10 mouse cellular contexts compared by ENCODE assay signal in genomic region chr9:60166990-60167389, GRCm38 (mm10).
DNase-seq lines count a peak whose midpoint lies in the region; ATAC-seq and TF ChIP-seq lines count a peak whose summit lies in the region.
"Had no signal": no experiment of that assay in that cellular context is flagged by ENCODE, and none has a peak within 500 bp of the region (broad histone marks: within the 10 kb centered on the region; RNA-seq: fewer than 3 reads in every experiment).

No protein-coding gene starts in this region.

- no peaks in the 10 kb centered on the region for H3K4me1 ChIP-seq in ES-E14 (ENCODE audit: control insufficient read depth in 2 of 2, insufficient read depth in 2 of 2, low read length in 2 of 2, poor library complexity in 1 of 2)
- H3K4me1 ChIP-seq in limb, embryonic 11.5 days (ENCODE audit: control insufficient read depth, insufficient read depth, low read length), result 0 out of 2 replicates have a peak, but pooled peaks cover 3% of the 10 kb centered on the region
- no peaks in the 10 kb centered on the region for H3K4me1 ChIP-seq in forebrain, embryonic 15.5 days
- H3K4me1 ChIP-seq: forebrain, embryonic 12.5 days had no signal

- 73% methylated on average over 4 of the region's 4 CpGs for WGBS in limb, embryonic 11.5 days
- WGBS in forebrain, embryonic 15.5 days, result 75% methylated on average over 4 of the region's 4 CpGs

- no peak overlapping the region for H3K4me2 ChIP-seq in limb, embryonic 11.5 days (ENCODE audit: low read depth, severe bottlenecking)
- H3K4me2 ChIP-seq in forebrain, embryonic 15.5 days (replicated peaks), result no peak overlapping the region
- H3K4me2 ChIP-seq: forebrain, embryonic 12.5 days had no signal

- in situ Hi-C loops in ES-E14 (cut with MboI; ENCODE audit: low sequenced_read_pairs in 2 of 2, unreplicated experiment in 2 of 2), result no loop called here

- DNase-seq in left cerebral cortex, adult 18-20 months (ENCODE audit: low spot score in 2 of 2), result peak; percentile 15 to 23
- DNase-seq in left cerebral cortex, adult 11 months (ENCODE audit: low spot score), result no peak
- DNase-seq in ES-E14 (ENCODE audit: low read depth, low spot score), result peak; percentile 25
- DNase-seq in embryo, embryonic 10.5 days (ENCODE audit: low spot score), result peak; percentile 48
- DNase-seq in limb, embryonic 11.5 days (ENCODE audit: low spot score), result peak; percentile 58
- DNase-seq: thymus, adult 18-20 months had no signal

- H3K9ac ChIP-seq in ES-E14 (ENCODE audit: insufficient read depth, low read depth, low read length, poor library complexity, severe bottlenecking), result no peak overlapping the region
- H3K9ac ChIP-seq in limb, embryonic 11.5 days (ENCODE audit: low read length), result no peak overlapping the region
- no peak overlapping the region for H3K9ac ChIP-seq in forebrain, embryonic 15.5 days (replicated peaks)
- H3K9ac ChIP-seq: forebrain, embryonic 12.5 days had no signal

- no peak for ATAC-seq in limb, embryonic 11.5 days (ENCODE audit: insufficient number of reproducible peaks, low FRiP score, low TSS enrichment, low read depth)
- no peak for ATAC-seq in megakaryocyte-erythroid progenitor cell, adult 5-6 weeks (replicated peaks; ENCODE audit: low FRiP score, low TSS enrichment, poor library complexity, severe bottlenecking)
- ATAC-seq in monocyte, adult 5-6 weeks (replicated peaks; ENCODE audit: insufficient number of reproducible peaks, low FRiP score, low TSS enrichment, poor library complexity, severe bottlenecking), result no peak
- no peak for ATAC-seq in forebrain, embryonic 15.5 days (replicated peaks)

- H3K27me3 ChIP-seq in limb, embryonic 11.5 days (ENCODE audit: control insufficient read depth, insufficient read depth, low read length), result no peaks in the 10 kb centered on the region
- H3K27me3 ChIP-seq in forebrain, embryonic 15.5 days, result no peaks in the 10 kb centered on the region
- H3K27me3 ChIP-seq: forebrain, embryonic 12.5 days had no signal

- no peak overlapping the region for H3K4me3 ChIP-seq in ES-E14 (ENCODE audit: insufficient read depth in 1 of 2, low read depth in 1 of 2, low read length in 2 of 2, poor library complexity in 1 of 2, severe bottlenecking in 1 of 2)
- no peak overlapping the region for H3K4me3 ChIP-seq in limb, embryonic 11.5 days (ENCODE audit: low read depth, low read length)
- no peak overlapping the region for H3K4me3 ChIP-seq in forebrain, embryonic 15.5 days
- H3K4me3 ChIP-seq: forebrain, embryonic 12.5 days had no signal

- H3K36me3 ChIP-seq in ES-E14 (ENCODE audit: control insufficient read depth, insufficient read depth, low read length, poor library complexity, severe bottlenecking), result no peaks in the 10 kb centered on the region
- H3K36me3 ChIP-seq in limb, embryonic 11.5 days (ENCODE audit: control insufficient read depth, insufficient read depth, low read length), result no peaks in the 10 kb centered on the region
- no peaks in the 10 kb centered on the region for H3K36me3 ChIP-seq in forebrain, embryonic 15.5 days
- H3K36me3 ChIP-seq: forebrain, embryonic 12.5 days had no signal

- H3K9me3 ChIP-seq in ES-E14 (ENCODE audit: control insufficient read depth, insufficient read depth, low read depth, low read length), result no peaks in the 10 kb centered on the region
- H3K9me3 ChIP-seq in limb, embryonic 11.5 days (ENCODE audit: control insufficient read depth, low read length), result no peaks in the 10 kb centered on the region
- H3K9me3 ChIP-seq in forebrain, embryonic 15.5 days, result no peaks in the 10 kb centered on the region
- H3K9me3 ChIP-seq: forebrain, embryonic 12.5 days had no signal

- no peak overlapping the region for H3K27ac ChIP-seq in ES-E14 (ENCODE audit: insufficient read depth, low read depth, low read length, poor library complexity, severe bottlenecking)
- H3K27ac ChIP-seq in limb, embryonic 11.5 days (replicated peaks; ENCODE audit: low read depth, low read length), result no peak overlapping the region
- no peak overlapping the region for H3K27ac ChIP-seq in forebrain, embryonic 15.5 days (replicated peaks)
- H3K27ac ChIP-seq: forebrain, embryonic 12.5 days had no signal

TF ChIP-seq in ES-E14, 5 proteins besides CTCF, POLR2A, EP300 and RAD21:
- TF ChIP-seq ZC3H11A (IDR thresholded peaks at IDR 0.05; ENCODE audit: borderline replicate concordance, low read depth, low read length) (no peak), CHD2 (IDR thresholded peaks at IDR 0.05; ENCODE audit: low read depth, low read length) (no peak), ZNF384 (IDR thresholded peaks at IDR 0.05; ENCODE audit: low read depth, low read length) (no peak)
